Mouse (Mus musculus): ENCODE data around the gene Dapp1. TPM values are rescaled to one million over a fixed set of nuclear protein-coding genes. Genes with fewer than 3 reads are reported as not detected.

Dapp1 gene
- total and polyA plus RNA-seq, 2 experiments from 2014 or later = 1.3 to 2.3 TPM

DNA sequence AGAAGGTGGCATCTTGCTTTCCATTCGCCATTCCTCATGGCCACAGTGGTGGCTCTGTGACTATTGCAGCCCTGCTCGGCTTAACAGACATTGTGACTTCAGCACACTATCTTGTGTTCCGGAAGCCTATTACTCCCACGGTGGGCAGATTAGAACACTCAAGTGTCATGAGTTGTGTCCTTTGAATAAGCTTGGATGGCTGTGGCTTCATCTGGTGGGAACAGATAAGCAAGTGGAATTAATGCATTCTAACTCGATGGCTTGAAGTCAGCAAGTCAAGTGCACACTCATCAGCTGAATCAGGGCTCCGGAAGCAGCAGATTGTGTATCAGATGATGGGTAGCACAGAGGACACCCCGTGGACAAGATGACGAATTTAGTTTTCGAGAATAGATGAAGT, 23.5 kb downstream of the Dapp1 start:
- DNase-seq (ENCODE audit: low spot score) = no peak
- no peak overlapping the region for H3K4me3 ChIP-seq (ENCODE audit: low read depth, low read length)
- H3K4me1 ChIP-seq (ENCODE audit: insufficient read depth, low read length) = peaks cover 2% of the 10 kb centered on the region; the same call in 1 of the 2 replicates
- H3K9me3 ChIP-seq (ENCODE audit: low read length) = no peaks in the 10 kb centered on the region
- H3K4me2 ChIP-seq (ENCODE audit: low read depth, low read length, poor library complexity, severe bottlenecking) = no peak overlapping the region
- H3K9ac ChIP-seq (replicated peaks; ENCODE audit: low read length, poor library complexity, severe bottlenecking) = no peak overlapping the region
- H3K27me3 ChIP-seq (ENCODE audit: insufficient read depth, low read length) = no peaks in the 10 kb centered on the region
- 86% methylated on average over 9 of the region's 9 CpGs for WGBS
- TF ChIP-seq CTCF (IDR thresholded peaks at IDR 0.05) = no peak
- no peaks in the 10 kb centered on the region for H3K36me3 ChIP-seq (ENCODE audit: insufficient read depth, low read length)
- no peak for ATAC-seq (ENCODE audit: low FRiP score)
- no peak overlapping the region for H3K27ac ChIP-seq (ENCODE audit: low read depth, low read length)

DNA sequence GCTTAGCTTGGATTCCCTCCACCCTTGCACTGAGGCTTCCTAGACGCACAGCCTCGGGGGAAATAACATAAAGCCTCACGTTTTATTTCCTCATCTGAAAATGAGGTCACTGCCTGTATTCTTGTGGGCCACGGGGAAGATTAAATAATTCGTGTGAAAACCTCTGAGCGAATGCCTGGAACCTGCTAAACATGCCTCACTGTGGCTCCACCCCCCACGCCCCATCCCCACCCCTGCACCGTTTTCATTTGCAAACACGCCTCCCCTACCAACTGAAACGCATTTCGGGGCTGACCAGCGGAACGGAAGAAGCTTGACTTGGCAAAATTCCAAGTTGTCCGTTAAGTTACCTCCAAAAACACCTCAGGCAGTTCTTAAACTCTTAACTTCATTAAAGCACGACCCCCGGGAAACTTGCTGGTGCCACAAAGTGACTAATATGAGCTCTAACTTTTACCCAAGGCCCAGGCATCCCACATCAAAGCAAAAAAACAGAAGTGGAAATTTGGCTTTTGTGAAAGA, 25.7 kb downstream of the Dapp1 start:
- Histone ChIP-seq H3K27ac (ENCODE audit: low read depth, low read length) (no peak overlapping the region), H3K4me3 (ENCODE audit: low read depth, low read length) (no peak overlapping the region), H3K4me2 (ENCODE audit: low read depth, low read length, poor library complexity, severe bottlenecking) (peak overlapping the region; percentile 29), H3K27me3 (ENCODE audit: insufficient read depth, low read length) (no peaks in the 10 kb centered on the region), H3K9ac (replicated peaks; ENCODE audit: low read length, poor library complexity, severe bottlenecking) (no peak overlapping the region), H3K9me3 (ENCODE audit: low read length) (no peaks in the 10 kb centered on the region), H3K4me1 (ENCODE audit: insufficient read depth, low read length) (peaks cover 4% of the 10 kb centered on the region; the same call in 1 of the 2 replicates), H3K36me3 (ENCODE audit: insufficient read depth, low read length) (no peaks in the 10 kb centered on the region)
- no peak for TF ChIP-seq CTCF (IDR thresholded peaks at IDR 0.05)
- peak; percentile 15 for DNase-seq (ENCODE audit: low spot score)
- no peak for ATAC-seq (ENCODE audit: low FRiP score)
- 24% methylated on average over 16 of the region's 16 CpGs for WGBS

DNA sequence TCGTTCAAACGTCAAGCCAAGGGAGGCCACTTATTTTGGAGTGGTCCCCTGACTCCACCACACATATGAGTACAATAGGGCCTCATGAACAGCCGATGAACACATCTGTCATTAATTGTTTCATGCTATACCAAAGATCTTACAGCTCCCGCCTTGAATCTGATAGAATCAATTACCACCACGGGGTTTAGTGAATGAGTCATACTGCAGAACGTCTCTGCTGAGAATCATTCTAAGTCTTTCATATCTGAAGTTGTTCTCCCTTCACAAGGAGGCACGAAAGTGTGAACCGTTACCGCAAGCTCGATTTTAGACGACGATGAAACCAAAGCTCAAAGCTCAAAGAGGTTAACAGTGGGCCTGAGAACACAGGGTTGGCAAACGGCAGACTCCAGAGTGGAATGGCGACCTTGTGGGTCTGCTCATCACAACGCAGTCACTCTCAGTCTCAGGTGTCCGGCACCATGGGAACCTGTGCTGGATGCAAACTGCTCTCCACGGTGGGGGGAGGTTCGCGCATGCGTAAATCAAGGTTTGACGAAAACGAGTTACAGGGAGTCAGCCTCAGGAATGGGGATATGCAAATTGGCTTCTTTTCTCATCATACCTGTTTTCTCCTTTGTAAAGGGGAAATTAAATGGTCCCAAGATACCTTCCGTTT, 27.0 kb downstream of the Dapp1 start:
- Histone ChIP-seq H3K4me1 (ENCODE audit: insufficient read depth, low read length) (peaks cover 4% of the 10 kb centered on the region; the same call in 1 of the 2 replicates), H3K27ac (ENCODE audit: low read depth, low read length) (no peak overlapping the region), H3K9ac (replicated peaks; ENCODE audit: low read length, poor library complexity, severe bottlenecking) (no peak overlapping the region), H3K4me3 (ENCODE audit: low read depth, low read length) (no peak overlapping the region), H3K4me2 (ENCODE audit: low read depth, low read length, poor library complexity, severe bottlenecking) (no peak overlapping the region), H3K36me3 (ENCODE audit: insufficient read depth, low read length) (no peaks in the 10 kb centered on the region), H3K27me3 (ENCODE audit: insufficient read depth, low read length) (no peaks in the 10 kb centered on the region), H3K9me3 (ENCODE audit: low read length) (no peaks in the 10 kb centered on the region)
- DNase-seq (ENCODE audit: low spot score) (no peak), ATAC-seq (ENCODE audit: low FRiP score) (no peak)
- 48% methylated on average over 23 of the region's 23 CpGs for WGBS
- TF ChIP-seq CTCF (IDR thresholded peaks at IDR 0.05) = no peak

DNA sequence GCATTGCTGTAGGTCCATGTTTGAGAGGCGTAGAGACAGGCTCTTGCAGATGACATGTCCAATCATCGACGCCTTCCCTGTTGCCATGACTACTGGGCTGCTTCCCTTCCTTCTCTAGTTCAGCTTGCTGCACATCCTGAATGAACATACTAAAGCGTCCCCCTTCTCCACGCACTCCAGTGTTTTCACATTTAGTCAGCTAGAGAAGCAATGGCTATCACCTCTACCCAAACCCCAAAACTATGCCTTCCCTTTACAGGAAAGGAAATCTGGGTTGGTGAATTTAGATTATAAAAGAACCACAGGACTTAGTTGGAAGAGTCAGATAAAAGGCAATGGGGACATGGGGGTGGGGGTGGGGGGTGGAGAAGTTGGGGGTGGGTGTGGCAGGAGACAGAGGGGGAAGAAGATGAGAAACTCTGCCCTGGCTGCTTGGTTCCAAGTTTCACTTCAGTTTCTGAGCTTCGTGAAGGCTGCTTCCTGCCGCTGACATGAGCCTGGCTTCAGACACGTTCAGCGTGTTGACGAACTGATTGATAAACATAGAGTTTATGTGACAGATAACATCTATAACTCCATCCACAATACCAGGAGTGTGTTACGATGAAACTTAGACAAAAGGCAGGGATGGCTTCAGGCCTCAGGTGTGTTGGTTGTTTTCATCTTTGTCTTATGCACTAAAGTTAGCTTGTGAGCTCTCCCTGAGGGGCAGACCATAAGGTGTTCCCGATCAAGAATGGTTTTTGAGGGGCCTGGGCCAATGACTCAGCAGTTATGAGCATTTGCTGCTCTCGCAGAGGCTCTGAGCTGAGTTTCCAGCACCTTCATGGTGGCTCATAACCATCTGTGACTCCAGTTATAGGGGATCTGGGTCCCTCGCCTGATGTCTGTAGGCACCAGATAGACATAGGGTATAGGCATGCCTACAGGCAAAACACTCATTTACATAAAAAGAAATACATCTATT, 28.1 kb downstream of the Dapp1 start:
- Histone ChIP-seq H3K36me3 (ENCODE audit: insufficient read depth, low read length) (no peaks in the 10 kb centered on the region), H3K4me1 (ENCODE audit: insufficient read depth, low read length) (peaks cover 4% of the 10 kb centered on the region; the same call in 1 of the 2 replicates), H3K9me3 (ENCODE audit: low read length) (no peaks in the 10 kb centered on the region), H3K27ac (ENCODE audit: low read depth, low read length) (peak overlapping the region; percentile 78), H3K27me3 (ENCODE audit: insufficient read depth, low read length) (no peaks in the 10 kb centered on the region), H3K4me3 (ENCODE audit: low read depth, low read length) (no peak overlapping the region), H3K9ac (replicated peaks; ENCODE audit: low read length, poor library complexity, severe bottlenecking) (no peak overlapping the region), H3K4me2 (ENCODE audit: low read depth, low read length, poor library complexity, severe bottlenecking) (peak overlapping the region; percentile 18; the same call in 1 of the 2 replicates)
- peak; percentile 93 for ATAC-seq (ENCODE audit: low FRiP score)
- WGBS = 57% methylated on average over 14 of the region's 14 CpGs
- TF ChIP-seq CTCF (IDR thresholded peaks at IDR 0.05) = no peak
- DNase-seq (ENCODE audit: low spot score) = peak; percentile 86

DNA sequence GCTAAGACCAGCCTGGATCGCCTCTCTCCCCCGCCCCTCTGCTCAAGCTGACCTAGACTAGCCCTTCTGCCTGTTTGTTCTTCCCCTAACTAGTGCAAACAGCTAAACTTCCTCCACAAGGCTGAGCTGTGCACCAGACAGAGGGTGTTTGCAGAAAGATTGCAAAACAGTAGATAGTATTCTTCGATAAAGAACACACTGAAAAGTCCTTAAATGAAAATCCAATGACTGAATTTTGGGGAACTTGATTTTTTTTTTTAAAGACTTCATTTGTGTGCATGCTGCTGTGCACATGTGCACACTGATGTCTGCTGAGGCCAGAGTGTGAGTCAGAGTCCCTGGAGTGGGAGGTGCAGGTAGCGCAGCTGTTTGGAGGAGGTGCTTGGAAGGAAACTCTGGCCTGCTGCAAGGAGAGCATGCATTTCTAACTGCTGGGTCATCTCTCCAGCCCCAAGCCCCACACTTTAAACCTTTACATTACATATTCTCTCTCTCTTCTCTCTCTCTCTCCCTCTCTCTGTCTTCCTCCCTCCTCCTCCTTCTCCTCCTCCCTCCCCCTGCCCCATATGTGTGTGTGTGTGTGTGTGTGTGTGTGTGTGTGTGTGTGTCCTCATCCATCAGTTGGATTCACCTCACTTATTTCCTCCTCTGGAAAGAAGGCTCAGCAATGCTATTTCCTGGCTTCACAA, 29.0 kb downstream of the Dapp1 start:
- no peak overlapping the region for H3K4me2 ChIP-seq (ENCODE audit: low read depth, low read length, poor library complexity, severe bottlenecking)
- peak overlapping the region; percentile 78 for H3K27ac ChIP-seq (ENCODE audit: low read depth, low read length)
- WGBS = 60% methylated on average over 4 of the region's 4 CpGs
- no peaks in the 10 kb centered on the region for H3K27me3 ChIP-seq (ENCODE audit: insufficient read depth, low read length)
- H3K9ac ChIP-seq (replicated peaks; ENCODE audit: low read length, poor library complexity, severe bottlenecking) = no peak overlapping the region
- TF ChIP-seq CTCF (IDR thresholded peaks at IDR 0.05) = no peak
- H3K9me3 ChIP-seq (ENCODE audit: low read length) = no peaks in the 10 kb centered on the region
- H3K4me3 ChIP-seq (ENCODE audit: low read depth, low read length) = no peak overlapping the region
- DNase-seq (ENCODE audit: low spot score) (no peak), ATAC-seq (ENCODE audit: low FRiP score) (peak; percentile 79; the same call in 1 of the 2 replicates)
- no peaks in the 10 kb centered on the region for H3K36me3 ChIP-seq (ENCODE audit: insufficient read depth, low read length)
- H3K4me1 ChIP-seq (ENCODE audit: insufficient read depth, low read length) = peaks cover 4% of the 10 kb centered on the region; the same call in 1 of the 2 replicates
